Comparison of ENCODE assay signal across 9 mouse cellular contexts in the genomic region with DNA sequence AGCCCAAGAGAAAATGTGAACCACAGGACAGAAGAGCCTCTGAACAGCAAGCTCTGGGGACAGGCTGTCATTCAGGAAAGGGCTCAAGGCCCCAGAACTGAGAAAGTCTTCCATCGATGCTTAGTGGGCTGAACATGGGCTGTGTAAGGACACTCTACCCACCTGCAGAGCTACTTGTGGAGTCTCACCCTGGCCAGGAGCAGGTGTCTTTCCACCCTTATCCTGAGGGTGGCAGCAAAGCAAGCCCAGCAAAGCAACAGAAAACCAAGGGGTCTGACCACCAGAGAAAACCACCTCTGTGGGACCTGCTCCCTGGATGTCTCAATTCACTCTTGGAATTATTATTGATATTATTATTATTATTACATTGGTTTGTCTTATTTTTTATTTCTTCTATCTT. TPM values are rescaled to one million over a fixed set of nuclear protein-coding genes. Genes with fewer than 3 reads are reported as not detected.
DNase-seq lines count a peak whose midpoint lies in the region; ATAC-seq and TF ChIP-seq lines count a peak whose summit lies in the region.
"Had no signal": no experiment of that assay in that cellular context is flagged by ENCODE, and none has a peak within 500 bp of the region (broad histone marks: within the 10 kb centered on the region; RNA-seq: fewer than 3 reads in every experiment).

No protein-coding gene starts in this region.

- H3K27ac ChIP-seq in layer of hippocampus, adult 2 months, result peak overlapping the region; percentile 36; the same call in 1 of the 2 replicates
- no peak overlapping the region for H3K27ac ChIP-seq in embryonic facial prominence, embryonic 11.5 days (replicated peaks; ENCODE audit: low read depth, low read length)
- no peak overlapping the region for H3K27ac ChIP-seq in limb, embryonic 10.5 days
- H3K27ac ChIP-seq: macrophage had no signal

- DNase-seq in layer of hippocampus, adult 2 months (ENCODE audit: low spot score in 2 of 2), result peak; percentile 37 to 65
- DNase-seq in layer of hippocampus, adult 9-11 months, result no peak
- DNase-seq in ZHBTc4 (ENCODE audit: low read depth, low spot score), result peak; percentile 77
- peak; percentile 68 for DNase-seq in embryonic facial prominence, embryonic 11.5 days (ENCODE audit: low spot score)
- peak; percentile 58 to 69 for DNase-seq in heart, postnatal 36 days
- DNase-seq in limb, embryonic 10.5 days (ENCODE audit: low spot score), result peak; percentile 63
- DNase-seq in neural tube, embryonic 10.5 days (ENCODE audit: extremely low spot score, low spot score), result peak; percentile 61
- DNase-seq in thymus, postnatal 14 days, result peak; percentile 70

- no peak overlapping the region for H3K4me3 ChIP-seq in layer of hippocampus, adult 2 months
- H3K4me3 ChIP-seq in embryonic facial prominence, embryonic 11.5 days (ENCODE audit: low read depth, low read length), result no peak overlapping the region
- no peak overlapping the region for H3K4me3 ChIP-seq in limb, embryonic 10.5 days

- H3K9me3 ChIP-seq in embryonic facial prominence, embryonic 11.5 days (replicated peaks; ENCODE audit: control insufficient read depth, low read length), result no peaks in the 10 kb centered on the region
- H3K9me3 ChIP-seq in limb, embryonic 10.5 days (replicated peaks), result no peaks in the 10 kb centered on the region

- ATAC-seq in embryonic facial prominence, embryonic 11.5 days (replicated peaks; ENCODE audit: insufficient number of reproducible peaks, low FRiP score, low TSS enrichment, low read depth), result peak; percentile 56; the same call in 1 of the 2 replicates

- H3K36me3 ChIP-seq in embryonic facial prominence, embryonic 11.5 days (replicated peaks; ENCODE audit: control insufficient read depth, insufficient read depth, low read depth, low read length), result no peaks in the 10 kb centered on the region
- no peaks in the 10 kb centered on the region for H3K36me3 ChIP-seq in limb, embryonic 10.5 days

- TF ChIP-seq CTCF in layer of hippocampus, adult 2 months (conservative IDR thresholded peaks at IDR 0.05), result peak; percentile 90

- H3K4me2 ChIP-seq in embryonic facial prominence, embryonic 11.5 days (ENCODE audit: low read depth, low read length), result no peak overlapping the region

- WGBS in embryonic facial prominence, embryonic 11.5 days, result 63% methylated on average over 1 of the region's 1 CpGs
- 54% methylated on average over 1 of the region's 1 CpGs for WGBS in limb, embryonic 10.5 days

- H3K27me3 ChIP-seq in embryonic facial prominence, embryonic 11.5 days (ENCODE audit: control insufficient read depth, insufficient read depth, low read length), result no peaks in the 10 kb centered on the region
- H3K27me3 ChIP-seq in limb, embryonic 10.5 days (ENCODE audit: low read depth, poor library complexity, severe bottlenecking), result peaks cover 16% of the 10 kb centered on the region

- H3K4me1 ChIP-seq in embryonic facial prominence, embryonic 11.5 days (ENCODE audit: control insufficient read depth, insufficient read depth, low read length), result no peaks in the 10 kb centered on the region
- peaks cover 10% of the 10 kb centered on the region; the same call in 1 of the 2 replicates for H3K4me1 ChIP-seq in limb, embryonic 10.5 days

- no peak overlapping the region for H3K9ac ChIP-seq in embryonic facial prominence, embryonic 11.5 days (replicated peaks; ENCODE audit: low read length)

- intact Hi-C loops in heart, postnatal 36 days (cut with DNase I), result loop anchor here (1.0 to 5.0 kb wide), 2 partner anchors 81 to 128 kb away; no protein-coding TSS in a partner anchor

RNA-seq across cellular contexts. Expression of a gene that starts 25.6 kb away (rescaled TPM):
- total RNA-seq in layer of hippocampus, adult 2 months (2021), result 10 to 100 TPM; 81.8 to 81.9 TPM
- polyA plus RNA-seq in embryonic facial prominence, embryonic 11.5 days (2014; fragmentation: Nextera tagmentation; extraction: Ambion mirVana), result 0.31 TPM in 1 of 2 replicates, not detected in the other
- total RNA-seq in heart, postnatal 36 days (2021), result 100 to 1,000 TPM; 405 to 444 TPM
- polyA plus RNA-seq in limb, embryonic 10.5 days (2016; fragmentation: Nextera tagmentation; extraction: Ambion mirVana), result not detected in 2 replicates

Comparison
In these comparisons a context has a peak if more than half of its experiments do, and no peak if none do; other contexts are left out.
1. RNA of a gene that starts 25.6 kb away (total RNA-seq): 405 to 444 TPM in heart, postnatal 36 days; 81.8 to 81.9 TPM in layer of hippocampus, adult 2 months; every median in the first group is over 4 times any median in the second.